Mouse (Mus musculus) liver, postnatal 0 days (tissue): ENCODE results near the gene Tmcc3.

ENCODE experiments used
- CTCF ChIP-seq: sonication (generic); IDR thresholded peaks from 2 replicates; pipeline ENCODE4 v1.5.1; 2016; ENCODE audit warnings: antibody characterized with exemption, low read depth
- EP300 ChIP-seq: IDR thresholded peaks from 2 replicates; pipeline ENCODE4 v1.6.1; 2016; ENCODE audit warnings: antibody characterized with exemption, low read depth, mild to moderate bottlenecking

DNA sequence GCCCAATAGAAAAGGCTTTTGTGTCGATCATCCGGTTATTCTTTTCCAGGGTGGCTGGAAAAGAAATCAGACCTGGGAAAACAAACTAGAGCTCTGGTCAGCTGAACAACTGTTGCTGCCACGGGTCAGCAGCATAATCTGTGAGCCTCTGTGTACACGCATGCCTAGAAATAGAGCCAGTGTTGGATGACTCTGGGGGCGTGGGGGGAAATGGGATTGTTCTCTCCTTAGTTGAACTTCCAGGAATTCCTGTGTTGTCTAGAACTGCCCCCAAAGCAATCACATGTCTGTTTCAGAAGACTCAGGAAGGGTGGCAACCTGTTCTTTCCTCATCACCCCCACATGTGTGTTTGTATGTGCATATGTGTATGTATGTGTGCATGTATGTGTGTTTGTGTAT lies 121.2 kb downstream of the Tmcc3 start:
- TF ChIP-seq CTCF (no peak), EP300 (no peak)
